Mouse (Mus musculus): ENCODE measurements around the gene Cox7b2.

DNA sequence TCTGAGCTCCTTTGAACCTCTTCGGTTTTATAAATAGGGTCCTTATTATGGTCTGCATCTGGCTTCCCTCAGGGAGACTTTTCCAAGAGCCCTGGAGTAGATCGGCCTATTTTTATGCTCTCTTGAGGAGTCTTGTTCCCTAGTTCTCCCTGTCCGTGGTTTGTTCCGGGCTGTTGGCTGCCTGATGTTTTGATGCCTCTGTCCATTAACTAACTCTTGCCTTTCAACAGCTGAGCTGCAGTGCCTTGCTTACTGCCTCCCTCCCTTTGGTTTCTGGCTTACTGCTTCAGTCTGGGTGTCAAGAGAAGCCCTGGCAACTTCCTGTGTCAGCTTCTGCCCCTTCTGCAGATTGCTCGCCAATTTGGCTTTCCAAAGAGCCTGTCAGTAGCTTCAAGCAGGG, 52.4 kb downstream of the Cox7b2 start:
- TF ChIP-seq POLR2A (IDR thresholded peaks at IDR 0.05; ENCODE audit: borderline replicate concordance, insufficient read depth, low read length) (no peak), CTCF (IDR thresholded peaks at IDR 0.05; ENCODE audit: borderline replicate concordance, insufficient read depth, low read depth, low read length) (no peak)
